Mouse (Mus musculus) liver, embryonic 13.5 days (tissue): ENCODE results near the gene Ubl7. TPM values are rescaled to one million over a fixed set of nuclear protein-coding genes. Genes with fewer than 3 reads are reported as not detected.

Source experiments
- ATAC-seq: fragments of 200-750 bp; cut with Nextera tagmentation; 2 replicates; pipeline ENCODE4 v1.8.0; 2017; ENCODE audit warnings: low read depth, mild to moderate bottlenecking, moderate number of reproducible peaks, moderate library complexity
- DNase-seq: peaks from one replicate; pipeline ENCODE4 v3.0.0; 2022
- H3K27ac ChIP-seq: fragments of 300-500 bp; sonication (generic); 2 replicates; pipeline ENCODE4 v1.5.1; 2015; ENCODE audit warnings: moderate library complexity, mild to moderate bottlenecking, inconsistent platforms
- H3K27me3 ChIP-seq: fragments of 300-500 bp; sonication (generic); 2 replicates; pipeline ENCODE4 v1.6.1; 2015; ENCODE audit warnings: mild to moderate bottlenecking, inconsistent platforms
- H3K36me3 ChIP-seq: fragments of 300-500 bp; sonication (generic); 2 replicates; pipeline ENCODE4 v1.6.1; 2015; ENCODE audit warnings: mild to moderate bottlenecking, inconsistent platforms
- H3K4me1 ChIP-seq: fragments of 300-500 bp; sonication (generic); replicated peaks from 2 replicates; pipeline ENCODE4 v1.6.1; 2015; ENCODE audit warnings: inconsistent platforms
- H3K4me2 ChIP-seq: fragments of 300-500 bp; sonication (generic); 2 replicates; pipeline ENCODE4 v1.6.1; 2015; ENCODE audit warnings: inconsistent platforms, mild to moderate bottlenecking, moderate library complexity
- H3K4me3 ChIP-seq: fragments of 300-500 bp; sonication (generic); replicated peaks from 2 replicates; pipeline ENCODE4 v1.5.1; 2015; ENCODE audit warnings: mild to moderate bottlenecking, inconsistent platforms
- H3K9ac ChIP-seq: fragments of 300-500 bp; sonication (generic); 2 replicates; pipeline ENCODE4 v1.6.1; 2015; ENCODE audit warnings: mild to moderate bottlenecking, inconsistent platforms
- H3K9me3 ChIP-seq: fragments of 300-500 bp; sonication (generic); replicated peaks from 2 replicates; pipeline ENCODE4 v1.6.1; 2016; ENCODE audit warnings: inconsistent platforms
- WGBS: fragments of 180-500 bp; shearing (Covaris S2); methylation state at CpG from one replicate; pipeline ENCODE4 v1.1.7; 2015; ENCODE audit not compliant: insufficient replicate concordance; 5-methylcytosine and 5-hydroxymethylcytosine counted together
- polyA plus RNA-seq: library from polyadenylated mRNA; unstranded; fragments of >200 nt; fragmentation: Nextera tagmentation; extraction: Ambion mirVana; gene quantifications from 2 replicates; pipeline ENCODE4 v1.2.1, GENCODE M21; 2015

Gene Ubl7
- polyA plus RNA-seq, 1 experiment from 2014 or later = 58.9 TPM

- WGBS = 4% methylated on average over 51 of the region's 60 CpGs
- Histone ChIP-seq H3K27me3 (peaks cover 83% of the 10 kb centered on the region), H3K9me3 (no peaks in the 10 kb centered on the region), H3K4me3 (peak within 1 kb of the TSS; percentile 59), H3K36me3 (no peaks in the 10 kb centered on the region), H3K9ac (no peak within 1 kb of the TSS), H3K27ac (no peak within 1 kb of the TSS), H3K4me2 (peak within 1 kb of the TSS; percentile 77), H3K4me1 (peaks cover 13% of the 10 kb centered on the region)
- ATAC-seq (no peak; the same call in 1 of the 2 replicates), DNase-seq (no peak)
These were observed 28.9 kb downstream of the Ubl7 start, which contains the start of gene Sema7a for GRCm38 (mm10) chr9:57939431-57940348. Gene Sema7a (plus strand): TSS chr9:57940112.

- no peaks in the 10 kb centered on the region for H3K36me3 ChIP-seq
- peaks cover 90% of the 10 kb centered on the region for H3K27me3 ChIP-seq
- no peak overlapping the region for H3K27ac ChIP-seq
- DNase-seq = no peak
- no peak for ATAC-seq
- no peaks in the 10 kb centered on the region for H3K9me3 ChIP-seq
- peaks cover 13% of the 10 kb centered on the region for H3K4me1 ChIP-seq
- H3K4me2 ChIP-seq = peak overlapping the region; percentile 77
- H3K9ac ChIP-seq = no peak overlapping the region
- peak overlapping the region; percentile 59 for H3K4me3 ChIP-seq
- WGBS = 2% methylated on average over 43 of the region's 44 CpGs
These were observed 29.6 kb downstream of the Ubl7 start for GRCm38 (mm10) chr9:57940349-57940794.

GRCm38 (mm10) chr9:57940861-57941638 lies 30.3 kb downstream of the Ubl7 start:
- H3K4me1 ChIP-seq = peaks cover 13% of the 10 kb centered on the region
- no peak for DNase-seq
- H3K4me2 ChIP-seq = peak overlapping the region; percentile 77
- no peaks in the 10 kb centered on the region for H3K36me3 ChIP-seq
- H3K27me3 ChIP-seq = peaks cover 97% of the 10 kb centered on the region
- H3K9ac ChIP-seq = no peak overlapping the region
- WGBS = 6% methylated on average over 28 of the region's 28 CpGs
- no peaks in the 10 kb centered on the region for H3K9me3 ChIP-seq
- no peak overlapping the region for H3K27ac ChIP-seq
- ATAC-seq = no peak
- peak overlapping the region; percentile 59 for H3K4me3 ChIP-seq

DNA sequence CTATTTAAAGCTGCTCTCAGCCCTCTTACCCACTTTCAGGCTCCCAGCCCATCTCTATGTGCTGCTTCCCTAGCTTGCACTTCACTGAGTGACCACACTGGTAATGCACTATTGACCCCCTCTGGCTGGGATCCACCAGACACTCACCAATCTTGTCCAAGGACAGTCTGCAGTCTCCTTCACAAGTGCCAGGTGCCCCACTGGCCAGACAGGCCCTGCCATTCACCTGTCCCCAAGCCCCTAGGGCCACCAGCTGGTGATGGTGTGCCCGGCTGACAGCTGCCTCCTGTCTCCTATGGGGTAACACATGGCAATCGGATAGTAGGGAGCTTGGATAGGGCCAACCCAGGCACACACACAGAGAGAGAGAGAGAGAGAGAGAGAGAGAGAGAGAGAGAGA lies 31.3 kb downstream of the Ubl7 start:
- 64% methylated on average over 2 of the region's 2 CpGs for WGBS
- ATAC-seq (no peak), DNase-seq (no peak)
- H3K27me3 ChIP-seq = peaks cover 96% of the 10 kb centered on the region
- H3K9me3 ChIP-seq = no peaks in the 10 kb centered on the region
- H3K27ac ChIP-seq = no peak overlapping the region
- H3K36me3 ChIP-seq = no peaks in the 10 kb centered on the region
- peaks cover 13% of the 10 kb centered on the region for H3K4me1 ChIP-seq
- no peak overlapping the region for H3K9ac ChIP-seq
- H3K4me2 ChIP-seq = no peak overlapping the region
- H3K4me3 ChIP-seq = no peak overlapping the region

GRCm38 (mm10) chr9:57943067-57943466 lies 32.3 kb downstream of the Ubl7 start:
- no peak for ATAC-seq
- 13% methylated on average over 2 of the region's 2 CpGs for WGBS
- no peak for DNase-seq
- H3K27ac ChIP-seq = no peak overlapping the region
- H3K27me3 ChIP-seq = peaks cover 92% of the 10 kb centered on the region
- H3K4me1 ChIP-seq = peaks cover 13% of the 10 kb centered on the region
- H3K4me2 ChIP-seq = no peak overlapping the region
- H3K9me3 ChIP-seq = no peaks in the 10 kb centered on the region
- H3K9ac ChIP-seq = no peak overlapping the region
- H3K36me3 ChIP-seq = no peaks in the 10 kb centered on the region
- H3K4me3 ChIP-seq = no peak overlapping the region

- ATAC-seq (no peak), DNase-seq (peak; percentile 23)
- no peaks in the 10 kb centered on the region for H3K9me3 ChIP-seq
- H3K27me3 ChIP-seq = peaks cover 85% of the 10 kb centered on the region
- peaks cover 13% of the 10 kb centered on the region for H3K4me1 ChIP-seq
- H3K9ac ChIP-seq = no peak overlapping the region
- no peak overlapping the region for H3K4me3 ChIP-seq
- no peak overlapping the region for H3K4me2 ChIP-seq
- no peaks in the 10 kb centered on the region for H3K36me3 ChIP-seq
- H3K27ac ChIP-seq = no peak overlapping the region
- WGBS = 10% methylated on average over 5 of the region's 5 CpGs
These were observed 33.8 kb downstream of the Ubl7 start for GRCm38 (mm10) chr9:57944572-57944971.

DNA sequence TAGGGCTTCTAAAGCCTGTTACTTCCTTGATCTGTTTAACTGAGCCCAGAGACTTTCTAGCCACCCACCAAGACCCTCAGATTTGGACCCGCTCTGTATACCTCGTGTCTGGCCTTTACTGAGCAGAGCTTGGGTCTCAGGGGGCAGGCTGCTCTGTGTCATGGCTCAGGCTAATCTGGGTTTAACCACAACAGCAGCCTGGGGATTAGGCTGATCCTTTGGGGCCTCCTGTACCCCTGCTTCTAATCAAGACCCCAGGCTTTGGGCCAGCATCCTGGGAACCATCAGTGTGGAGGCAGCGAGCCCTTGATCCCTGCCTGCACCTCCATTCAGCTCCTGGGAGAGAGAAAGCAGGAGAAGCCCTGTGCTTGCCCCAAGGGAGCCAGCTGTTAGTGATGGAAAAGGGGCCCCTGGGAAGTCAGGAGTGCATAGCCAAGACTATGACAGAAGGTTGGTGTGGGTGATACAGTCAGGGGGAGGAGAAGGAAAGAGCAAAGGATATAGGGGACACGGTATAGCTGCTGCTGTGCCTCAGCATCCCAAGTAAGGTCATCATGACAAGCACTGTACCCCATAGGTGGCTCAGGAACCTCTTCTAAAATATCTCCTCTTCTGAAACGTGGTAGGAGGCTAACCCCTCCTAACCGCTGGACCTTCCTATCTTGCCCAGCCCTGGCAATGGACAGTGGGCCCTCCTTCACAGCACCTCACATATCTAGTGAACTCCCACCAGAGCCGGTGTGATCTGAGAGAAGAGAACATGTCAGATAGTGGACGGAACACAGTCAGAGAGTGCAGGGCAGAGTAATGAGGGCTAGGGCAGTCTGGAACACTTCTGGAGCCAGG lies 35.2 kb downstream of the Ubl7 start:
- H3K9me3 ChIP-seq = no peaks in the 10 kb centered on the region
- H3K4me2 ChIP-seq = no peak overlapping the region
- H3K4me3 ChIP-seq = no peak overlapping the region
- WGBS = 49% methylated on average over 8 of the region's 8 CpGs
- H3K36me3 ChIP-seq = no peaks in the 10 kb centered on the region
- ATAC-seq (no peak), DNase-seq (no peak)
- H3K27ac ChIP-seq = no peak overlapping the region
- H3K4me1 ChIP-seq = peaks cover 2% of the 10 kb centered on the region; the same call in 1 of the 2 replicates
- peaks cover 81% of the 10 kb centered on the region for H3K27me3 ChIP-seq
- H3K9ac ChIP-seq = no peak overlapping the region

GRCm38 (mm10) chr9:57947381-57948030 lies 36.7 kb downstream of the Ubl7 start:
- Histone ChIP-seq H3K27ac (no peak overlapping the region), H3K36me3 (no peaks in the 10 kb centered on the region), H3K4me1 (no peaks in the 10 kb centered on the region), H3K4me2 (no peak overlapping the region), H3K9ac (no peak overlapping the region), H3K4me3 (no peak overlapping the region), H3K9me3 (no peaks in the 10 kb centered on the region), H3K27me3 (peaks cover 74% of the 10 kb centered on the region)
- ATAC-seq (no peak), DNase-seq (no peak)
- 49% methylated on average over 7 of the region's 7 CpGs for WGBS

GRCm38 (mm10) chr9:57948333-57948931 lies 37.7 kb downstream of the Ubl7 start:
- DNase-seq = no peak
- Histone ChIP-seq H3K36me3 (no peaks in the 10 kb centered on the region), H3K9me3 (no peaks in the 10 kb centered on the region), H3K4me2 (no peak overlapping the region), H3K4me1 (no peaks in the 10 kb centered on the region), H3K9ac (no peak overlapping the region), H3K27ac (no peak overlapping the region), H3K27me3 (peaks cover 65% of the 10 kb centered on the region), H3K4me3 (no peak overlapping the region)
- ATAC-seq = no peak
- 57% methylated on average over 7 of the region's 7 CpGs for WGBS

- no peak overlapping the region for H3K9ac ChIP-seq
- no peaks in the 10 kb centered on the region for H3K36me3 ChIP-seq
- H3K4me1 ChIP-seq = no peaks in the 10 kb centered on the region
- no peak overlapping the region for H3K27ac ChIP-seq
- no peaks in the 10 kb centered on the region for H3K9me3 ChIP-seq
- 71% methylated on average over 8 of the region's 8 CpGs for WGBS
- peaks cover 62% of the 10 kb centered on the region for H3K27me3 ChIP-seq
- no peak for DNase-seq
- no peak overlapping the region for H3K4me3 ChIP-seq
- no peak for ATAC-seq
- H3K4me2 ChIP-seq = no peak overlapping the region
These were observed 38.4 kb downstream of the Ubl7 start for GRCm38 (mm10) chr9:57949102-57949704.
